Mouse (Mus musculus): ENCODE results near the gene Mtg2.

Mtg2 gene

GRCm38 (mm10) chr2:180051986-180052733, 18.2 kb upstream of the Mtg2 start:
- DNase-seq (ENCODE audit: low spot score in 2 of 2) = no peak

DNA sequence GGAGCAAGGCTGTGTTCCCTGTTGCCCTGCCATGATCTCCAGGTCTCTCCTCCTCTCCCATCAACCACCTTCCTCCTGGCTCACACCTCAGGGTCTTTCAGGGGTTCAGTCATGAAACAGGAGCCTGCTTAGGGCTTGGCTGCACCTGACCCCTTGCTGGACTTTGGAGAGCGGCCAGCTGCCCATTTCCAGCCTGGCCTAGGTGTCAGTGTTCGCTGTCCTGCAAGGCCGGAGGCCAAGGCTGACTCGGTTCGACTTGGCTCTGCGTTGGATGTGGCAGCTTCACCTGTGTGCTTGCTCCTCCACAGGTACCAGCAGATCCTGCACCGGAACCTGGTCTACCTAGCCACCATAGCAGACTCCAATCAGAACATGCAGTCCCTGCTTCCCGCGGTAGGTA, 17.4 kb upstream of the Mtg2 start:
- no peak for DNase-seq (ENCODE audit: low spot score in 2 of 2)

- no peak for DNase-seq (ENCODE audit: low spot score in 2 of 2)
Measured at GRCm38 (mm10) chr2:180063338-180064131, 6.9 kb upstream of the Mtg2 start.

DNA sequence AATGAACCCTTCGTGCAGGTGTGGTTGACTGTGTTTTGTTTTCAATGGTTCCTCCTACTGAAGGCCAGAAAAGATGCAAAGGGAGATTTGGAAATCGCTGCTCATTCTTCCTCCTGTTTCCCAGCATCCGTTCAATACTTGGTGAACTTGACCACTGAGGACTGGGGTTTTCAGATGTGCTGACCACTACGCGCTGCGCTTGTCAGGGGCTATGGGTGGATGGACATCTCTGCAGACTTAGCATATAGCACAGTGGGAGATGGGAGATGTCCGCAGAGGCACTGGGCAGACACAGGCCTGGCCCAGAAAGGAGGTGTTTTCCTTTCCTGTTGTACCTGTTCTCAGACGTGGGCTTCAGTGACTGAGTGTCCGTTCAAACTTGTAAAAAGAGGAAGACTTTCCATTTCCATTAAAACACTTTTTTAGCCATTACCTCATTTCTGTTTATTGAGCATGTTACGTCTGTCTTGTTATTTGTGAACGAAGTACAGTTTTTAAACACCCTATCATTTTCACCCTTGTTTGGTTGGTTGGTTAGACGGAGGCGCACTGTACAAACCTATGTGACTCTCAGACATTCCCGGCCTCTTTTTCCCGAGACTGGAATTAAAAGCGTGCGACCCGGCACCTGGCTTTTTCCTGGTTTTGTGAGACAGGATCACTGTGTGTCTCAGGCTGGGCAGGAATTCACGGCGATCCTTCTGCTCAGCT, 463 bp upstream of the Mtg2 start:
- DNase-seq (ENCODE audit: low spot score in 2 of 2) = no peak

- DNase-seq (ENCODE audit: low spot score in 2 of 2) = no peak
Measured at GRCm38 (mm10) chr2:180071671-180072070, 1.3 kb downstream of the Mtg2 start.

GRCm38 (mm10) chr2:180072886-180073285, 2.5 kb downstream of the Mtg2 start:
- DNase-seq (ENCODE audit: low spot score in 2 of 2) = no peak

GRCm38 (mm10) chr2:180077622-180078021, 7.2 kb downstream of the Mtg2 start:
- DNase-seq (ENCODE audit: low spot score in 2 of 2) = no peak

GRCm38 (mm10) chr2:180080680-180081079, 10.3 kb downstream of the Mtg2 start:
- no peak for DNase-seq (ENCODE audit: low spot score in 2 of 2)

DNA sequence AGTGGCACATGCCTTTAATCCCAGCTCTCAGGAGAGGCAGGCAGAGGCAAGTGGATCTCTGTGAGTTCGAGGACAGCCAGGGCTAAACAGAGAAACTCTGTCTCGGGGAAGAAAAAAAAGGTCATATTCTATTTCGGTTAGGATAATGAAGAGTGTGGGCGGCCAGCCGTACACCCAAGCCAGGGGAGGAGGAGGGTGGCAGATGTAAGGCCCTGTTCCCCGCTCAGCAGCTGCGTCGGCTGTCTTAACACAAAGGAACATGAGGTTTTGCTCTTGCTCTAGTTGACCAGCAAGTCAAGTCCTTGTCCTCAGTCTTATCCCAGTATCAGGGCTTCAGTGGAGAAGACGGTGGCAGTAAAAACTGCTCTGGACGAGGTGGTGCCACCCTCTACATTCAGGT, 12.7 kb downstream of the Mtg2 start:
- DNase-seq (ENCODE audit: low spot score in 2 of 2) = no peak

DNA sequence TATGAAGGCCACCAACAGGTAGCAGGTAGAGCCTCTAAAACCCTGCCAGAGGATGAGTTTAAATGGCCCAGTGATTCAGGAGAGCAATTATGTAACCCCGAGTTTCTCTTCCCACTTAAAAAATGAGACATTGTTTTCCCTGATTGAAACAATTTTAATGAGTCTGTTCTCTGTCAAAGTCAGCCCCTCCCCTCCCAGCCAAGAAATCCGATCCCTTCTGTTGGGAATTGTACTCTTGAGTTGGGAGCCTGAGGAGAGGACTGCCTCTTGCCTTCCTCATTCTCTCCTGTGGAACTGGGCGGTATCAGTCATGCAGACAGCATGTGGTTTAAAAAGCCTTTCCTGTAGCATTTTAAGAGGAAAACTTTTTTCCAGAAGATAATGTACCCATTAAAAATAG, 14.2 kb downstream of the Mtg2 start:
- no peak for DNase-seq (ENCODE audit: low spot score in 2 of 2)

DNA sequence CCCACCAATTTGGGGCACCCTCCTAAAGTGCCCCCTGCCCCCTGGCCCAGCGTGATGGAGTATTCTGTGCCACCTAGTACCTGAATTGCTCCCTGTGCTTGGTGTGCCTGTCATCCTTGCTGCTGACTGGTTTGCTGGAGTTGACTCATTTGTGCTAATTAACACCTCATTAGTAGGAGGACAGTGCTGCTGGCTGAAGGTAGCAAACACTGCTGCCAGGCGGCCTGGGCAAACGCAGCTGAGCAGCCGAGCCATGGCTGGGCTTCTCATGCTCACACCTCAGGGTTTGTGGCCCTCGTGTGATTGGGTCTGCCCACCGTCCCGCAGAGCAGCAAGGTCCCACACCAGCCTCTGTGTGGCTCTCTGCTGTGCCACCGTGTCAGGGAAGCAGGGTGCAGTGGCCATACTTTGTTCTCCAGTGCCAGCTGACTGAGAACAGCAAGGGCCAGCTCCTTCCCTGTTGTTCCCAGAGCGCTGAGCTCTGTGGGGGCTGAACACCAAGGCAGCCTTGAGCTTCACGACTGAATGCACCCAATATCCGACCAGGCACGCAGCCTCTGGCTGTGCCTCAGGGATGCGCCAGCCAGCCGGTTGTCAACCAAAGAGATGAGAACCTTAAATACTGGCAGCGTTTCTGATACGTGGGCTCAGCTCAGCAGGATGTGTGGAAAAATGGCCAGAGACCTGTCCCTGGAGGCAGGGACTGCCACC, 15.7 kb downstream of the Mtg2 start:
- DNase-seq (ENCODE audit: low spot score in 2 of 2) = no peak

- no peak for DNase-seq (ENCODE audit: low spot score in 2 of 2)
Measured at GRCm38 (mm10) chr2:180086637-180087027, 16.2 kb downstream of the Mtg2 start.

DNA sequence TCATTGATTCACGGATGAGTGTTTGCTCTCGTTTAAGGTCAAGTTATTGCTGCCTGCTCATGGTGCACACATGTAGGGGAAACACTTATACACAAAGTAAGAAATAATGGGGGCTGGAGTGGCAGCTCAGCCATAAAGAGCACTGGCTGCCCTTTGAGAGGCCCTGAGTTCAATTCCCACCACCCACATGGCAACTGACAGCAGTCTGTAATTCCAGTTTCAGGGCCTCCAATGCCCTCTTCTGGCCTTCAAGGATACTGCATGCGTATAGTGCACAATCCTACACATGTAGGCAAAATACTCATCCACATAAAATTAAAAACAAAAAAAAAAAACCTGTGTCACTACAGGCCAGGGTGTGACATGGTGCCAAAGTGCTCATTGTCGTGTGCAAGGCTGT, 17.1 kb downstream of the Mtg2 start:
- DNase-seq (ENCODE audit: low spot score in 2 of 2) = no peak

GRCm38 (mm10) chr2:180090285-180090684, 19.9 kb downstream of the Mtg2 start:
- DNase-seq (ENCODE audit: low spot score in 2 of 2) = no peak

DNA sequence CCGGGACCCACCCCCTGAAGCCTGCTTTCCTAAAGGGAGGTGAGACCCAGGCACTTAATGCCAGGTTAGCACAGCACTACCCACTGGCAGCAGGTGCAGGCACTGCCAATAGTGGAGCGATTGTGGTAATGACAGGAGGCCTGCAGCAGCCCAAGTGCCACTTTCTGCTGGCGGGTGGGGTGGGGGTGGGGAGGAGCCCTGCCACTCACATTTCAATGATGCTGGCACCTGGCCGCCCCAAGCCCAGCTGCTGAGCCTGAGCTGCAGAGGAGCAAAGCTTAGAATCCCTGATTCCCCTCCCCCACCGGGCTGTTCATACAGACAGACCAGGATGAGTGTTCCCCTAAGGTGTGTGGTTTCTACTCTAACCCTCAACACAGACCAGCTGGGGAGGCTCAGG, 25.3 kb downstream of the Mtg2 start:
- DNase-seq (ENCODE audit: low spot score in 2 of 2) = no peak

DNA sequence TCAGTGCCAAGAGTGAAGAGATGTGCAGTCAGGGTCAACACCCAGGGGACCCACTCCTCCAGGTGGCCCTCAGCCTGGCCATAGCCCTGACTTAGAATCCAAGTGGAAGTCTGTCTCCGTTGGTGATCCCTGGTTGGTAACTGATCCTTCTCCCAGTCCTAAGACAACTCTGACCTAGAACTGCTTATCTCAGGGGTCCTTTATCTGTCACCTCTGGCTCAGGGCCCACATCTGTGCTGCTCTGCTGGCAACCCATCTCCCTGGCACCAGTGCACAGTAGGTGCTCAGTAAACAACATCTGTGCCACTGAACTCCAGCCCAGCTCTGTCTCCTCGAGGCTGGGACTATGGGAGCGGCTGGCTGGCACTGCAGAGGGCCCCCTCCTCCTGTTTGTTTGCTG, 27.2 kb downstream of the Mtg2 start:
- DNase-seq (ENCODE audit: low spot score in 2 of 2) = no peak

DNA sequence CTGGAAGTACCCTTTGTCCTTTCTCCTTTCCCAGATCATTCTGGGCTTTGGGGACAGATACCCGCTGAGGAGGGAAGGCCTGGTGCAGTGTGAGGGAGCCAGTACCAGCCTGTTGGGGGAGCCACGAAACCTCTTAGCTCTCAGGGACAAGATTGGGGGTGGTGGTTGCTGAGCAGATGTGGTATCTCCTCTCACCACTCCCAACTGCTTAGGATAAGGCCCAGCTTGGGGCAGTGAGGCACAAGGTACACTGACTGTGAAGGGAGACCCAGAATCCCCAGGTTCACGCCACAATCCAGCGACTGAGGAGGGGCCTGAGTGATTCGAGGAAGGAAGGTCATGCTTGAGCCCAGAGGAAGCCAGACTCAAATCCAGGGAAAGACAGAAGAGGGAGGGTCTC, 27.8 kb downstream of the Mtg2 start:
- no peak for DNase-seq (ENCODE audit: low spot score in 2 of 2)

DNA sequence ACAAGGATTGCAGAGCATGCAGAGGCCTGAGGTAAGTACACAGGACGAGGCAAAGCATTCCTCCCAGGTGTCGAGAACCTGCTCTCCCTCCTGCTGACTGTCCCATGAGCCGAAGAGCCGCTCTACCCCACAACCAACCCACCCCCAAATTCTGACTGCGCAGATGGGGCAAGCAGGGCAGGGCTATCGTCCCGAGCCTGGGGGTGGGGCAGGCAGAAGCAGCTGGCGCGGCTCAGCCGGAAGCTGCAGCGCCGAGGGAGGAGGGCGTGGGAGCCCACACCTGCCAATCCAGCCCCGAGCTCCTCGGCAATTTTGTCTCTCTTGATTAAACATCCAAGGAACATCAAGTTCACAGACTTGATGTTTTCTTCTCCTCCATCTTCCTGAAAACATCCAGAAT, 29.1 kb downstream of the Mtg2 start:
- no peak for DNase-seq (ENCODE audit: low spot score in 2 of 2)

DNA sequence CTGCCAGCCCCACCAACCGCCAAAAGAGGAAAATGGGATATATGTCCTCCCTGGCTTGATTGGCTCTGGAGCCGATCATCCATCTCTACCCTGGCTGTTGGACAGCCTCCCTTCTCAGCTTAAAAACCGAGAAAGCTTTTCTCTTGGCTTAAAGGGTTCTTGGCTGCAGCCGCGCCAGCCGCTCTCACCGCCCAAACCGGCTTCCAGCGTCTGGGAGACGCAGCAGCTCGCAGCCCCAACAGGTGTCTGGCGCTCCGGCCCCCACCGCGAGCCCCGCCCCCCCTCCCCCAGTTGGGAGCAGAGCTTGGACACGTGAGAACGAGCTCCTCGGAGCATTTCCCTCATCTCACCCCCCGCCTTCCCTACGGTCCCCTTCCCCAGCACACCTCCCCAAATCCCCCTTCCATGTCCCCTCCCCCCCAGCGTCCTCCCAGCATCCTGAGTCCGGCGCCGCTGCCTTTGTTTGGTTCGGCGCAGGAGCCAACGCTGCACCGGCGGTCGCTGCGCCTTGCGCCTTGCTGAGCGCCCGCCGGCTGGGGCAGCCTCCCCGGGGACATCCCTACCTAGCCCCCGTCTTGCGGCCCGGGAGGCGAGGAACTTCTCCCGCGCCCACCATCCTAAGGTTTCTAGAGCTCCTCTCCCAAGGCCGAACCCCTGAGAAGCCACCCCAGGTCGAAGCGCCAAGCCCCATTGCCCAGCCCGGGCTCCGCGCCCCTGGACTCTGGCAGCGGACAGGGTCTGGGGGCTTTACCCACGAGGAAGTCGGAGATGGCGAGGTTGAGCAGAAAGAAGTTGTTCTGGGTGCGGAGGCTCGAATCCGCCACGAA, 33.0 kb downstream of the Mtg2 start:
- no peak for DNase-seq (ENCODE audit: low spot score in 2 of 2)

- DNase-seq (ENCODE audit: low spot score in 2 of 2) = peak in 1 of 2 experiments; percentile 56
Measured at GRCm38 (mm10) chr2:180103978-180104658, 33.7 kb downstream of the Mtg2 start, which contains the start of gene Hrh3. Gene Hrh3, minus strand, starts transcription at chr2:180104488.
